Mouse (Mus musculus) G1E (cell line): ENCODE results near the gene Zc3h7a. TPM values are rescaled to one million over a fixed set of nuclear protein-coding genes. Genes with fewer than 3 reads are reported as not detected.
A peak's percentile ranks its signal among the peaks of the same experiment; 100 is the strongest.
"Not testable (repeated sequence)": the region's sequence is repeated elsewhere in the genome, so short reads cannot be mapped to it uniquely, and the experiment has no call there.

Experiments
- ATAC-seq: 2 replicates; pipeline ENCODE4 v1.8.0; 2016; ENCODE audit warnings: mild to moderate bottlenecking; ENCODE audit not compliant: insufficient number of reproducible peaks, poor library complexity, low FRiP score, severe bottlenecking; ENCODE audit errors: extremely low read depth
- DNase-seq: peaks from one replicate; pipeline ENCODE4 v3.0.0; 2012; ENCODE audit warnings: low spot score
- H3K27me3 ChIP-seq: 2 replicates; pipeline ENCODE4 v1.6.1; 2012; ENCODE audit warnings: mild to moderate bottlenecking, low read length, inconsistent platforms; ENCODE audit not compliant: insufficient read depth
- H3K36me3 ChIP-seq: replicated peaks from 2 replicates; pipeline ENCODE3; 2012; ENCODE audit warnings: mild to moderate bottlenecking, inconsistent platforms
- H3K4me1 ChIP-seq: 2 replicates; pipeline ENCODE4 v1.6.1; 2012; ENCODE audit warnings: low read depth, low read length, inconsistent platforms, mixed read lengths; ENCODE audit not compliant: insufficient read depth
- H3K4me3 ChIP-seq: 2 replicates; pipeline ENCODE4 v1.5.1; 2012; ENCODE audit warnings: low read depth, mild to moderate bottlenecking, inconsistent platforms, low read length, moderate library complexity, mixed read lengths
- H3K9me3 ChIP-seq: replicated peaks from 2 replicates; pipeline ENCODE4 v1.6.1; 2012; ENCODE audit warnings: inconsistent platforms
- CTCF ChIP-seq: IDR thresholded peaks from 2 replicates; pipeline ENCODE4 v1.5.1; 2012; ENCODE audit warnings: low read depth, low read length, inconsistent platforms, mixed read lengths
- GATA1 ChIP-seq: IDR thresholded peaks from 2 replicates; pipeline ENCODE4 v1.6.1; 2012; ENCODE audit warnings: borderline replicate concordance, low read length, inconsistent platforms, mixed read lengths
- GATA2 ChIP-seq: IDR thresholded peaks from 2 replicates; pipeline ENCODE4 v1.6.1; 2012; ENCODE audit warnings: low read depth, low read length, inconsistent platforms, borderline replicate concordance
- POLR2AphosphoS5 ChIP-seq: IDR thresholded peaks from 2 replicates; pipeline ENCODE4 v1.6.1; 2012; ENCODE audit warnings: low read depth, low read length, inconsistent platforms; ENCODE audit not compliant: insufficient replicate concordance
- TAL1 ChIP-seq: conservative IDR thresholded peaks from 2 replicates; pipeline ENCODE4 v1.6.1; 2012; ENCODE audit warnings: low read depth, low read length, inconsistent platforms, mixed read lengths
- polyA plus RNA-seq: library from polyadenylated mRNA; stranded (reverse); fragments of >175 nt; gene quantifications from 2 replicates; pipeline ENCODE4 v1.2.3, GENCODE M21; 2012
- total RNA-seq, 2 experiments: library from RNA; stranded (forward) in 1 of 2; stranded (reverse) in 1 of 2; fragments of 200-1000 nt in 1 of 2; fragments of >200 nt in 1 of 2; fragmentation: Nextera tagmentation in 1 of 2; gene quantifications; 2 replicates each; pipeline ENCODE4 v1.2.3; 2014 to 2017

Zc3h7a gene
- total and polyA plus RNA-seq, 3 experiments, result 12.0 to 270 (median 262) TPM

DNA sequence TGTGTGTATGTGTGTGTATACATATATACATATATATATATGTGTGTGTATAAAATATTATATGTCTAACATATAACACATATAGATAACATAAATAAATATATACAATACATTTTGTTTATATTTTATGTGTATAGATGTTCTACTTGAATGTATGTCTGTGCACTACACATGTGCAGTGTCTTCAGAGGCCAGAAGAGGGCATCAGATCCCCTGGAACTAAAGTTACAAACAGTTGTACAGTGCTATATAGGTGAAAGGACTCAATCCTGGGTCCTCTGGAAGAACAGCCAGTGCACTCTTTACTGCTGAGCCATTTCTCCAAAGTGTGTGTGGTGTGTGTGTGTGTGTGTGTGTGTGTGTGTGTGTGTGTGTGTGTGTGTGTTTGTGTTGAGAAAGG lies 21.7 kb downstream of the Zc3h7a start:
- Histone ChIP-seq H3K36me3 (peaks cover 89% of the 10 kb centered on the region), H3K9me3 (no peaks in the 10 kb centered on the region), H3K27me3 (no peaks in the 10 kb centered on the region), H3K4me3 (no peak overlapping the region), H3K4me1 (no peaks in the 10 kb centered on the region)
- ATAC-seq (no peak), DNase-seq (no peak)
- no peak for TF ChIP-seq GATA2

DNA sequence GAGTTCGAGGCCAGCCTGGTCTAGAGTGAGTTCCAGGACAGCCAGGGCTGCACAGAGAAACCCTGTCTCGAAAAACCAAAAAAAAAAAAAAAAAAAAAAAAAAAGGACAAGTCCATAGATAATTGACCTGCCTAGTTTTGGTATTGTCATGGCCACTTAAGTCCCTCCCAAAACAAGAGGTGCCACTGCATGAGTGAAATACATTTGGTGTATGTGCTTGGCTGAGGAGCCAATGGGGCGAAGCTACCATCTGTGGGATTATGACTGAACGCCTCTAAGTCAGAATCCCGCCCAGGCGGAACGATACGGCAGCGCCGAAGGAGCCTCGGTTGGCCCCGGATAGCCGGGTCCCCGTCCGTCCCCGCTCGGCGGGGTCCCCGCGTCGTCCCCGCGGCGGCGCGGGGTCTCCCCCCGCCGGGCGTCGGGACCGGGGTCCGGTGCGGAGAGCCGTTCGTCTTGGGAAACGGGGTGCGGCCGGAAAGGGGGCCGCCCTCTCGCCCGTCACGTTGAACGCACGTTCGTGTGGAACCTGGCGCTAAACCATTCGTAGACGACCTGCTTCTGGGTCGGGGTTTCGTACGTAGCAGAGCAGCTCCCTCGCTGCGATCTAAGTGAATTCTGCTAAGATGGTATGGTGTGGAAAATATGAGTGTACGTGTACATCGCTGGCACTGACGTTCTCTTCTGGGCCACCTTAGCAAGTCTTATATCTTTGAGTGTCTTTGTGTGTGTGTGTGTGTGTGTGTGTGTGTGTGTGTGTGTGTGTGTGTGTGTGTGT lies 32.3 kb downstream of the Zc3h7a start:
- not testable (repeated sequence) for H3K27me3 ChIP-seq, H3K4me1 ChIP-seq, H3K4me3 ChIP-seq, H3K9me3 ChIP-seq, ATAC-seq, DNase-seq
- peaks cover 95% of the 10 kb centered on the region for H3K36me3 ChIP-seq

DNA sequence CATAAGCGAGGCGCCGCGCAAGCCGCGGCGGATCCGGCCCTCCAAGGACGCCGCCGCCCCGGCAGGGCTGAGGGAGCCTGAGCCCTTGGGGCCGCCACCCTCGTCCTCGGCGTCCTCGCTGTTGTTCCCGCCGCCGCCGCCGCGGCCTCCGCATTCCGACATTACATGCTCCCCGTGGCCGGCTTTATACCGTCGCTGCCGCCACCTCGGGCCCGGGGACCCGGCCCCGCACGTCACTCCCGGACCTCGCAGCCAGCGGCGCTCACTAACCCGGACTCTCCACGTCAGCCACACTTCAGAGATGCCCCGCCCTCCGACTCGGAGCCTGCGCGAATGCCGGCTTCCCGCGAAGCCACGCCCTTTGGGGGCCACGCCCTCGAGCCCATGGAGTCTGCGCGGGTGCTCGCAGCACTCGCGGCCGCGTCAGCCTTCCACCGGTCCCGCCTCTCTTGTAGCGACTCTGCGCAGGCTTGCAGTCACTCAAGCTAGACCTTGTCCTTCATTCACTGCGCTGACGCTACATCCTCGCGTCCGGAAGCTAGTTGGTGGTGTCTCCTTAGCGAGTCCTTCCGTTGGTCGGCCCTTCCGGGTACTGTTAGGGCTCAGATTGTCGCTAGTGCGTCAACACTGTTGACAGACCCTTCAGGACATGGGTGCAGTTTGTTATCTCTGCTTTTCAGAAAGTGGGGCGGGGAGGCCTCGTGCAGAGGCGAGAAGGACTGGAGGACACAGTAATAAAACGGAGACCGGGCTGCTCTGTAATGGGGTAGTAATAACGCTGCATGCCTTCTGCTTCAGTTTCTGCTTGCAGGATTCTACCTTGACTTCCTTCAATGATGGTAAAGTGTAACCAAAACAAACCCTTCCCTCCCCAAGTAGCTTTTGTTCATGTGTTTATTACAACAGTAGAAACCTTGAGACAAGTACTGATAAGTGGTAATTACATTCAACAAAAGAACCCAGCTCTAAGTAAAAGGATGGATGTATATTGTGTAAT lies 41.5 kb downstream of the Zc3h7a start, which contains the start of gene Txndc11:
Gene Txndc11 (minus strand): TSS at position 303 of the 997 bp plus-strand sequence.
- Histone ChIP-seq H3K27me3 (no peaks in the 10 kb centered on the region), H3K4me3 (peak within 1 kb of the TSS; percentile 97), H3K36me3 (peaks cover 55% of the 10 kb centered on the region), H3K4me1 (peaks cover 37% of the 10 kb centered on the region), H3K9me3 (no peaks in the 10 kb centered on the region)
- peak; percentile 95 for ATAC-seq
- DNase-seq, result peak; percentile 93
- TF ChIP-seq GATA2 (no peak), CTCF (no peak), TAL1 (peak; percentile 38), POLR2AphosphoS5 (0 out of 2 replicates have a peak, but pooled peaks have one; percentile 39), GATA1 (no peak)

DNA sequence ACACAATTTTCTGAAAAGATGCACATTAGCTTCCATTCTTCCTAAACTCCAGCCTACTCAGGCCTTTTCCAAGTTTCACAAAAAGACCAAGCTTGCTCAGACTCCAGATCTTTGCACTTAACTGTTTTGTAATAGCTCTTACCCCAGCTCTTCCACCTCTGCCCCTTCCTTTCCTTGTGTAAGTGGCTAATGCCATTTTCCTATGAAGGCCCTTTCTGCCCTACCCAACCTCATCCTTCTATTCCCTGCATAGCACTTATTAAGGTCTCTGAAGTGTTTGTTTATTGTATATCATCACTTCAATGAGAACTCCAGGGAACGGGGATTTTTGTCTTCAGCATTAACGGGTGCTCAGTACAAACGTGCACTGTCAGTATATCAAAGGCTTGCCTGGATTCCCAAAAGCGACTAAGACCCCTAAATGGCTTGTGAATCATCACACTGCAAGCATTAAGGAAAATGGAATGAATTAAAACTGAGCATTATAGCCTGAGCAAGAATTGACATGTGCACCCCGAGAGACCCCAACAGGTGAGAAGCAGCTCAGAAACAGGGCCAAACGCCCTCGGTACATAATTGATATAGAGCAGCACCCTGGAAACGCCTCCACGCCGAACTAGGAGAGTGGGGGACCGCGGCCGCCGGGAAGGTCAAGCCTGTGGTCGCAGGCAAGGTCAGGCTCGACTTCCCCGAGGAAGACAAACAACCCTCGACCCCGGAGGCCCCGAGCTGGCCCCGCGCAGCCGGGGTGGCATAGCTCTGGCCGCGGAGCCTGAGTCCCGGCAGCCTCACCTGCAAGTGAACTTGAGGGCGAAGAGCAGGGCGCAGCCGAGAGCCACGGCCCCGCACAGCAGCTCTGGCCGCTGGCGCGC lies 42.5 kb downstream of the Zc3h7a start:
- DNase-seq (no peak), ATAC-seq (no peak)
- no peak for TF ChIP-seq GATA1
- H3K4me3 ChIP-seq, result peak overlapping the region; percentile 97
- no peaks in the 10 kb centered on the region for H3K9me3 ChIP-seq
- H3K4me1 ChIP-seq, result peaks cover 37% of the 10 kb centered on the region
- H3K27me3 ChIP-seq, result no peaks in the 10 kb centered on the region
- peaks cover 48% of the 10 kb centered on the region for H3K36me3 ChIP-seq

DNA sequence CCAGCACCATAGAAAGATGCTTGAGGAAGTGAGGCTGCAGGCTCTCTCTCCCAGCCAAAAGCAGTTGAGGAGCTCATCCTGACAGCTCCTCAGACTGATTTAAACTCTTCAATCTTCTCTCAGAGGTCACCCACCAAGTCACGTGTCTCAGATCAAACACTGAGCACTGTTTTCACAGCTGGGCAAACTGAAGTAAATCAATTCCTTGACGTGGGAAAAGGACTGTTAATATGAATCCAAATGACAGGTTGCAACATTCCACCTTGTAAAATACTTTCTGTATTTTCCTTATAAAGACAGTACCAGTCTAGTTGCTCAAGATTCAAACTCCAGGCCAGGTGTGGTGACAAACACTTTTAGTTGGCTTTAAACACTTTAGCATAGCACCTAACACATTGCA lies 43.4 kb downstream of the Zc3h7a start:
- Histone ChIP-seq H3K9me3 (no peaks in the 10 kb centered on the region), H3K36me3 (peaks cover 49% of the 10 kb centered on the region), H3K4me1 (peaks cover 37% of the 10 kb centered on the region), H3K27me3 (no peaks in the 10 kb centered on the region), H3K4me3 (peak overlapping the region; percentile 97; the same call in 1 of the 2 replicates)
- TF ChIP-seq GATA1 (no peak), GATA2 (no peak), CTCF (no peak), POLR2AphosphoS5 (no peak), TAL1 (no peak)
- DNase-seq (no peak), ATAC-seq (no peak)

DNA sequence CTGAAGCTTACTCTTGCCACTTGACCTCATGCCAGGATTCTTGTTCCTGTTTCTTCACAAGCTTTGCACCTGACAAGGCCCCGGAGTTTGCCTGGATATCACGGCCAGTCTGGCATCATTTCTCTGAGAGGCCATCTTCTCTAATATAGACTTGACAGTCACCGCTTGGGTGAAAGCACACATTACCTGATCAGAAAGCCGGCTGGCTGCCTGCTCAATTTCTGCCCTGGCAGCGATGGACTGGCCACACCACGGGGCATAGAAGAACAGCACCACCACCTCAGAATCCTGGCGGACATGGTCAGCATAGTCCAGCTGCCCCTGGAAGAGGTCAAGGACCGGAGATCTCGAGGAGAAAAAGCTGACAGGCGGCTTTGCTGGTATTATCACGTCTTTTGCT lies 47.9 kb downstream of the Zc3h7a start:
- ATAC-seq, result no peak
- H3K4me3 ChIP-seq, result no peak overlapping the region
- no peak for DNase-seq
- no peaks in the 10 kb centered on the region for H3K27me3 ChIP-seq
- no peaks in the 10 kb centered on the region for H3K9me3 ChIP-seq
- peaks cover 70% of the 10 kb centered on the region for H3K36me3 ChIP-seq
- H3K4me1 ChIP-seq, result peaks cover 17% of the 10 kb centered on the region
- no peak for TF ChIP-seq POLR2AphosphoS5
- TF ChIP-seq GATA2, result no peak
- TF ChIP-seq TAL1, result no peak
- no peak for TF ChIP-seq CTCF
- no peak for TF ChIP-seq GATA1
